Mouse (Mus musculus) cerebellum, adult 18-20 months (tissue): ENCODE results near the gene Tmem169.
A peak's percentile ranks its signal among the peaks of the same experiment; 100 is the strongest.
"Not testable (repeated sequence)": the region's sequence is repeated elsewhere in the genome, so short reads cannot be mapped to it uniquely, and the experiment has no call there.

Source experiments
- DNase-seq, 2 experiments: peaks; one replicate each; pipeline ENCODE4 v3.0.0; 2021

The Tmem169 gene

GRCm38 (mm10) chr1:72283992-72284485, at the start of gene Tmem169, which contains the start of gene Pecr:
Tmem169 (plus strand) TSS chr1:72284369.
Pecr (minus strand) TSS chr1:72284314.
- peak; percentile 96 for DNase-seq

- peak; percentile 84 to 87 for DNase-seq
Observed at GRCm38 (mm10) chr1:72236363-72237006, 47.7 kb upstream of the Tmem169 start.

- no peak for DNase-seq
Observed at GRCm38 (mm10) chr1:72237007-72237775, 47.0 kb upstream of the Tmem169 start.

DNA sequence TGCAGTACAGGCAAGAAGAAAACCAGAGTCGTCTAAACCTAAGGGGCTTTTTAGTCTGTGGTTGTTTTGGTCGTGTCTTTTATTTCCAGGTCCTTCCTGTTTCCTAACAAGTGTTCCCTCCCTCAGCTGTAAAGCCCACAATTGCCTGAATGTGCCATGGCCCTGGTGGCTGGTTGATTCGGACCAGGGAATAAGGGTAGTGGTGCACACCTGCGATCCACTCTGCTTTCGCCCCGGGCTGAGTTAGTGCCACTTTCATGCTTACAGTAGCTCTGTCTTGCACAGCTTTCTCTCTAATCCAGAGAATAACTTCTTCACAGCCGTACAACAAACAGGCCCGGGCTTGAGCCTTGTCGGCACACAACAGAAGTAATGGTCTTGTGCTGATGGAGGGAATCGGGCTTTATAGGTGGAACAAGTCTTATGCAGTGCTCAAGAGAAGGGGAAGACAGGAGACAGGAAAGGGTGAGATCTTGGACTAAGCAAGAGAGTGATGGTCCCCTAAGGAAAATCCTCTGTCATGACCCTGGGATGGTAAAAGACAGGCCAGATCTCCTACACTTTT, 46.1 kb upstream of the Tmem169 start:
- no peak for DNase-seq

- not testable (repeated sequence) for DNase-seq
Observed at GRCm38 (mm10) chr1:72239113-72239512, 45.1 kb upstream of the Tmem169 start.

DNA sequence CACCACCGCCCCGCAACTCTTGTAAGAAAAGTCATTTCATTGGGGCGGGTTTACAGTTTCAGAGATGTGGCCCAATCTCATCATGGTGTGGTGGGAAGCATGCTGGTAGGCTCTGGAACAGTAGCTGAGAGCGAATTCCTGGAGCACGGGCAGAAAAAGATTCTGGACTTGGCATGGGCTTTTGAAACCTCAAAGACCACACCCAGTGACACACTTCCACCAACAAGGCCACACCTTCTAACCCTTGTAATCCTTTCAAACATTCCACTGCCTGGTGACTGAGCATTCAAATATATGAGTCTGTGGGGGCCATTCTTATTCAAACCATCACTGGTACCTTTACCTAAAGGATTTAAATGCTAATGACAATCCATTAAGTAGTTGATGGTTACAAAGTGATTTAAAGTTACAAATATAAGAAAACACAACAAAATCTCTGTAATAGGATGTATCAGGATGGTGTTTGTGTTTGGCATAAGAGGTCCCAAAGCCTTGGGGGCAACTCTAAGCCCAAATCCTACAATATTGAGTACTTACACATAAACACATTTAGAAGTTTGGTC, 41.5 kb upstream of the Tmem169 start:
- DNase-seq: no peak

GRCm38 (mm10) chr1:72243656-72244316, 40.4 kb upstream of the Tmem169 start:
- peak; percentile 96 to 98 for DNase-seq

DNA sequence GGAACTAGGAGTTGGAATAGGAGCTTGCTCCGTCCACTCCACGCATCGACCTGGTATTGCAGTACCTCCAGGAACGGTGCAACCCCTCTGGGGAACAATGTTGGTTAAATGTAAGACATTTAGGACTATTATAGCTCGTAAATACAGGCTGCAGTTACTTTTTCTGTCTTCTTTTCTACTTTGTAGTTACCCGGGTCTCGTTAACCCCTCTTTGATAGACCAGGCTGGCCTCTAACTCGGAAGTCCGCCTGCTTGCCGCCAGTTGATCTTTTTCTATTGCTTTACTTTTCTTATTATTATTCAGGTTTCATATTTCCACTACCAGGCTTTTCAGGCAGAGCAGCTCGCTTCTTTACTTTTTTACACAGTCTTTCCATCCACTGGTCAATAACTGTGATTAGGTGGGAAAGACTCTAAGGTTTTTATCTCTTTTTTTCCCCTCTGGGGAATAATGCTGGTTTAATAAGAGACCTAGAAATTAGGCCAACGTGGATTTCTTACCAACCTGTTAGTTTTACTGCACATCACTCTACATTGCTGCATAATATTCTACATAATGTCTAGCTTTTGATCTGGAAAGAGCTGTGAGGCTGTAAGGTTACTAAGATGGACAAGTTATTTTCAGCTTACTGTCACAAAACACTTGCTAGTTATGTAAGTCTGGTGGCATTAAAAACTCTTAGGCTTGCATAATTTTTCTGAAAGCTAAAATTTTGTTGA, 39.7 kb upstream of the Tmem169 start:
- no peak for DNase-seq

DNA sequence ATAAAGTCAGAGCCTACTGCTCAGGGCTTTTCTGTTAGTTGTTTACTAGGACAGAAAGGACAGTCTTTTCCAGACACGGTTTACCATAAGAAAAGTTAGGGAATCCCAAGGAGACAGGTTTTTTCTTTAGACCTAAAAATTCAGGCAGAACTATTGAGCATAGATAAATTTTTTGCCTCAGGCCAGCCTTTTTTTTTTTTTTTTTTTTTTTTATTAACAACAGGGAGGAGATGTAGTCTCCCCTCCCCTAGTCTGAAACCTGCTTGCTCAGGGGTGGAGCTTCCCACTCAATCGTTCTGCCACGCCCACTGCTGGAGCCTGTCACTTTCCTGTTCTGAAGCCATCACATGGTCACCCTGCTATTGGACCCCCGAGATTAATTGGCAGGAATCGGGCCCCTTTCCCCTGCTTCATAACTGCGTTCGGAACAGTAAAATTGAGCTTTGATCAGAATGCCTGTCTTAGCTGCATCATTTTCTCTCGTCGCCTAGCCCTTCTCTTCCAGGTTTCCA, 35.9 kb upstream of the Tmem169 start:
- DNase-seq: not testable (repeated sequence)

DNA sequence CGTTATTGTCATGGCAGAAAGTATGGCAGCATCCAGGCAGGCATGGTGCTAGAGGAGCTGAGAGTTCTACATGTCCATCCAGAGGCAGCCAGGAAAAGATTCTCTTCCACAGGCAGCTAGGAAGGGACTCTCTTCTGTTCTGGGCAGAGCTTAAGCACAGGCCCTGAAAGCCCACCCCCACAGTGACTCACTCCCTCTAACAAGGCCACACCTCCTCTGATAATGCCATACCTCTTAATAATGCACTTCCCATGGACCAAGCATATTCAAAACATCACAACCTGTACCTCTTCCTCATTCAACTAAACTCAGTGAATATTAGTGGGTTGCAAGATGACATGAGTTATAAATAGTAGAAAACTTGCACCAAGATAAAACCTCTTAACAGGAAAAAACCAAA, 32.4 kb upstream of the Tmem169 start:
- no peak for DNase-seq

- peak; percentile 30 to 33 for DNase-seq
Observed at GRCm38 (mm10) chr1:72253881-72254491, 30.2 kb upstream of the Tmem169 start.

- peak; percentile 86 to 89 for DNase-seq
Observed at GRCm38 (mm10) chr1:72254545-72255061, 29.6 kb upstream of the Tmem169 start.

DNA sequence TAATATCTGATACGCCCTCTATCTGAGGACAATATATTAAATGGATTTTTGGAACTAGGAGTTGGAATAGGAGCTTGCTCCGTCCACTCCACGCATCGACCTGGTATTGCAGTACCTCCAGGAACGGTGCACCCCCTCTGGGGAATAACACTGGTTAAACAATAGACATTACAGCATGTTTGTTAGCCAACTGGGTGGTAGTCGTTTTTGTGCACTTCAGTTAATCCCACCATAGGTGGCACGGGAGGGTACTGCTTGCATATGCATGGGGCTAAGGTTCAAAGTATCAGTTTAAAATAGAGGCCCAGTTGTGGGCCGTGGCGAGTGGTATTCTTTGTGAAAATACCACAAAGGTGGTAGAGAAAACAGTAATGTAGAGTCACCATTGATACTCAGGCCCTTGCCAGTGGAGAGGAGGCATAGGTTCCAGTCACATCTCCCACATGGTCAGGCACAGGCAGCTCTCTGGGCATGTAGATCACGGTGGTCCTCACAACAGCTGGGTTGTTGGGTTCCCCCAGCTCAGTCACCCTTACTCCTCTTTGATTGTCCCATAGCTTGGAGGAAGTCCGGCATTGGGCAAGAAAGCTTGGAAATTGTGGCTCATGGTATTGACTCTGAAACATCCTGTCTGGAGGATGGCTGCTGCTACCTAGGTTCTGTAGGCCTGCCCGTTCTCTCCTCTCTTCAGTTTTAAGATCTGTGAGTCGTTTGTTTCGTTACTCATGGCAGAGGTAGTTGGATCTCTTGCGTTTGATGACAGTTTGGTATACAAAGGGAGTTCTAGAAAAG, 28.9 kb upstream of the Tmem169 start:
- DNase-seq: peak; percentile 27 to 37

DNA sequence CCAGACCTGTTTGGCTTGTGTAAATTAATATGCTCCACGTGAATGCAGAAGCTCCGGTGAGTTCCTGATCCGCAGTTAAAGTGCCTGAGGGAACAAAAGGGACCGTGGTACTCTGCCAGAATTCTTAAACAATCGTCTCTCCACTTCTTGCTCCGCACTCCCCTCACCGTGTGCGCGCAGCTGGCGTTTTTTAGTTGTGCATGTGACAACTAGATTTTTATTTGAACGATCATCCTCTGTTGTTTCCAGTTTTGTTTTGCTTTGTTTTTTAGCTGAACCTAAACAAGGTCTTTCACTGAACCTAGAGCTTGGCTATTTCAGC, 28.4 kb upstream of the Tmem169 start:
- DNase-seq: no peak

DNA sequence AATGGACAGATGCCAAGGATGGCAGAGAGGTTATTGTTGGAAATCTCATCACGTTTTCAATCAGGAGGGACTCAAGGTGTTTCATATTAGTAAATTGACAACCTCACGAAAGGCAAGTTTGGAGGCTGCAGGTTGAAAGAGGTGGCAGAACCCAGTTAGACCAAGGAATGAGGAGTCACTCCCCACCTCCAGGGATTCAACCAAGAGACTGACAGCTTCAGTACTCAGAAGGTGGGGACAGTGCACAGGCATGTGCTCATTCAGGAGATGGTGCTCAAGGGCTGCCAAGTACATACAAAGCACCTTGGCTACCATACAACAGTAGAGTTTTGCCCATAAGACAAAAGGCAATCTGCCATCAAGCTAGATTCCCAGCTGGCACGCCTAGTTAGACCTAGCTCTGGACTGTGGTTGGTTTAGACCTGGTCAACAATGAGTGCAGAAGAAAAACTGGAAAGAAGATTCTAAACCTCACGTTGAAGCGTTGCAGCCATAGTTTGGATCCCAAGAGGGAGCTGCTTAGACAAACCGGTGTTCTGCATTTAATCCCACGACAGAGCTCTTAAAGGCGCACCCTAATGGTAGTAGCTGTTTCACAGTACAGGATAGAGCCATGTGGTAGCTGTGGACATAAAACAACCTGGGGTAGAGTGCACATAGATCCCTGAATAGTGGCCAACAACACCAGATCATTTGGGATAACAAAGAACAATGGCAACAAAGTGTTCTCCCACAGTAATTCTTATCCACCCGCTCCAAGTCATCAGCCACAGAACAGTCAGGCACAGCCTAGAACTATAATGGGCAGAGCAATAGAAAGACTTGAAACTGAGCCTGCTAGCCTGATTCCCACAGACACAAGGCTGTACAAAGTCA, 27.6 kb upstream of the Tmem169 start:
- DNase-seq: peak in 1 of 2 experiments; percentile 19

DNA sequence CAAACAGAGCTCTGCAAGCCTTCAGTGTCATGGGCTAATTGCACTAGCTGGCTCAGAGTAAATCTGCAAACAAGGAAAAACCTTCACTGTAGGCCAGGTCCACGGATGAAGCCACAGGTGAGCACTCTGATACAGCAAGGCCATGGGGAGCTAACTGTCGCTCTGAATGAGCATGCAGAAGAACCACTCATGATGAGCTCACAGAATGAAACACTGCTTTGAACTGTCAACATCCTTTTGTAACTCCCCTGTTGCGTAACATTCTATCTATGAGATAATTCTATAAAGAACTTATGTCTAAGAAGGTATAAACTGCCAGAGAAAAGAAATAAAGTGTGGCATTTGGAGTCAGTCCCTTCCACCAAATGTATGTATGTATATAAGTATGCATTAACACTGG, 21.1 kb upstream of the Tmem169 start:
- no peak for DNase-seq

- DNase-seq: no peak
Observed at GRCm38 (mm10) chr1:72278085-72278484, 6.1 kb upstream of the Tmem169 start.

GRCm38 (mm10) chr1:72282604-72283003, 1.6 kb upstream of the Tmem169 start:
- DNase-seq: no peak

- DNase-seq: peak in 1 of 2 experiments; percentile 37
Observed at GRCm38 (mm10) chr1:72284539-72284938, 370 bp downstream of the Tmem169 start.
